Mouse (Mus musculus) kidney, adult 2 months (tissue): ENCODE results near the gene Wars. TPM values are rescaled to one million over a fixed set of nuclear protein-coding genes. Genes with fewer than 3 reads are reported as not detected.
A peak's percentile ranks its signal among the peaks of the same experiment; 100 is the strongest.

Experiments
- DNase-seq: peaks from one replicate; pipeline ENCODE4 v3.0.0; 2021
- H3K27ac ChIP-seq: fragments of 200-500 bp; 2 replicates; pipeline ENCODE4 v1.5.1; 2012; ENCODE audit warnings: low read depth, low read length, control low read depth, inconsistent platforms; ENCODE audit not compliant: insufficient read depth
- H3K27me3 ChIP-seq: fragments of 200-500 bp; replicated peaks from 2 replicates; pipeline ENCODE4 v1.6.1; 2012; ENCODE audit warnings: mild to moderate bottlenecking, moderate library complexity, low read length, inconsistent platforms; ENCODE audit not compliant: control insufficient read depth, insufficient read depth
- H3K36me3 ChIP-seq: fragments of 200-500 bp; 2 replicates; pipeline ENCODE4 v1.6.1; 2012; ENCODE audit warnings: mild to moderate bottlenecking, moderate library complexity, low read length, inconsistent platforms; ENCODE audit not compliant: control insufficient read depth, insufficient read depth
- H3K4me1 ChIP-seq: fragments of 200-500 bp; 2 replicates; pipeline ENCODE4 v1.6.1; 2011; ENCODE audit warnings: low read length; ENCODE audit not compliant: control insufficient read depth, insufficient read depth
- H3K4me3 ChIP-seq: fragments of 200-500 bp; 2 replicates; pipeline ENCODE4 v1.5.1; 2011; ENCODE audit warnings: mild to moderate bottlenecking, low read depth, low read length, control low read depth; ENCODE audit not compliant: insufficient read depth
- CTCF ChIP-seq: fragments of 200-500 bp; conservative IDR thresholded peaks from 2 replicates; pipeline ENCODE4 v1.5.1; 2011; ENCODE audit warnings: low read depth, mild to moderate bottlenecking, control low read depth, low read length, moderate library complexity, mixed read lengths; ENCODE audit not compliant: insufficient read depth, insufficient read length
- POLR2A ChIP-seq: fragments of 200-500 bp; IDR thresholded peaks from one replicate; pipeline ENCODE4 v1.6.1; 2011; ENCODE audit warnings: low read depth, low read length, control low read depth
- WGBS: fragments of 180-500 bp; shearing (Covaris S2); methylation state at CpG from one replicate; pipeline ENCODE4 v1.1.7; 2018; 5-methylcytosine and 5-hydroxymethylcytosine counted together
- polyA plus RNA-seq: library from polyadenylated mRNA; depleted of rRNA; stranded (reverse); fragments of >200 nt; gene quantifications from 2 replicates; pipeline ENCODE4 v1.2.3, GENCODE M21; 2012

Wars gene
- polyA plus RNA-seq, 1 experiment = 54.4 TPM

DNA sequence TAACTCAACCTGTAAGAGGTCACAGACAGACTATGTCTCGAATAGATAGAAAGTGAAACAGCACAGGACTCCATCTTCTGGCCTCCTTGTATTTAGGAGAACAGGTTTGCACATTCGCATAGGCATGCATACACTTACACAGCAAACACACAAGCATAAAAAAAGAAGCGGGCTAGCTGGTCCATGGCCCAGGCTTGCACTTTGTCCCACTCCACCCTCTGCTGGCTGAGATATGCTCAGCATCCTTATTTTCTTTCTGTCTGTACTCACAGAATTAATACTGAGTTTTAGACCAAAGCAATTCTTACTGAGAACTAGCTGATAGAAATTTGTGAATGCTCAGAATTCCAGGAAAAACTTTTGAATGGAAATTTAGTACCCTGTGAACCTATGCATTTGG lies 2.0 kb upstream of the Wars start:
- Histone ChIP-seq H3K36me3 (no peaks in the 10 kb centered on the region), H3K4me1 (peaks cover 3% of the 10 kb centered on the region; the same call in 1 of the 2 replicates), H3K4me3 (no peak overlapping the region), H3K27ac (no peak overlapping the region), H3K27me3 (no peaks in the 10 kb centered on the region)
- 37% methylated on average over 3 of the region's 3 CpGs for WGBS
- peak; percentile 55 for TF ChIP-seq CTCF
- TF ChIP-seq POLR2A = no peak
- DNase-seq = peak; percentile 47

DNA sequence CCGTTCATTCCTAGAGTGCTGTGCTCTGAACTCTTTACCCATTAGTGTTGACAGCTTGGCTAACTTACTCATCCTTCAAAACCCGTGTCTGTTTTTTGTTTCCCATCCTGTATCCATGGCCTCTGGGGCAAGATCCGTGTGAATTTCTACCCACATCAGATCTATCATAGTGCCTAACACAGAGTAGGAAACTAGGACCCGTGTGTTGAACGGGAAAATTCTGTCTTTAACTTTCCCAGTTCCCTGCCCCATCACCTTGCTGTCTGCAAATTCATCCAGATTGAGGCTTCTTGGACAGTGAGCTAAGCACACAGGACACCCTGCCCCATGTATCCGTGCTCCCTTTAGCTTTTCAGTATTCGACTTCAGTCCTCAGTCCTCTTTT lies 450 bp upstream of the Wars start:
- no peak for DNase-seq
- WGBS = 2% methylated on average over 7 of the region's 7 CpGs
- Histone ChIP-seq H3K36me3 (no peaks in the 10 kb centered on the region), H3K4me3 (peak overlapping the region; percentile 81), H3K4me1 (peaks cover 3% of the 10 kb centered on the region; the same call in 1 of the 2 replicates), H3K27me3 (no peaks in the 10 kb centered on the region), H3K27ac (no peak overlapping the region)
- TF ChIP-seq CTCF = no peak
- TF ChIP-seq POLR2A = no peak

DNA sequence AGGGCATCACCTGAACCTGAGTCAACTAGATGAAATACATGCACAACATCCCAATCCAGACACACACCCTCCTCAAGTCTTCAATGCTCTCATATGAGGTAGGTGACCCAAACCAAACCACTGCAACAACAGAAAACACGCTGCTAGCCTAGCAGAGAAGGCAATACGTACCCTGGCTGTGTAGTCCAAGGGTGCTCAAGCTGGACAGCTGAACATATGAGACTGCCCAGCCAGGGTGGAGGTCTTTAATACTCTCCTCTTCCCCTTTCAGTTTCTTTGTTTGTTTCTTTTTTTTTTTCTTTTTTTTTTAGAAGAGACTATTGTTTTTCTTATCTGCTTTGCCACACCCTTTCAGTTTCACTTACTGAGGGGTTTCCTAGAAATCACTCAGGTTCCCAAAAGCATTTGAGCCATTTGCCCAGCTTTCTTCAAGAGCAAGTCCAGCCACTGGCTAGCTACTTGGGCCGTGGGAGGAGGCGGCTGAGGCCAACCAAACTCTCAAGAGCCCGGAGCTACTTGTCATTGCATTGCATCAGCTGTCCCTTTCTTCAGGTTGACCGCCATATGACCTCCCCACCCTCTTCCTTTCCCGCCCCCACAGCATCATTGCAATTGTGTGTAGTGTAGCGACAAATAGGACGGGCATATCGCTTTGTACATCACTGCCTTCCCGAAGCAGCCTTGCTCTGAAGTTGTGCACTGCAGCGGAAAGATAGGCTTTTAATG lies 822 bp downstream of the Wars start, which contains the start of gene Wdr25:
Gene Wdr25 (plus strand): TSS at position 643 of the 726 bp plus-strand sequence.
- 11% methylated on average over 12 of the region's 12 CpGs for WGBS
- Histone ChIP-seq H3K4me1 (peaks cover 3% of the 10 kb centered on the region; the same call in 1 of the 2 replicates), H3K27ac (no peak within 1 kb of the TSS), H3K27me3 (no peaks in the 10 kb centered on the region), H3K4me3 (peak within 1 kb of the TSS; percentile 81), H3K36me3 (no peaks in the 10 kb centered on the region)
- DNase-seq = peak; percentile 41
- TF ChIP-seq CTCF (no peak), POLR2A (no peak)

DNA sequence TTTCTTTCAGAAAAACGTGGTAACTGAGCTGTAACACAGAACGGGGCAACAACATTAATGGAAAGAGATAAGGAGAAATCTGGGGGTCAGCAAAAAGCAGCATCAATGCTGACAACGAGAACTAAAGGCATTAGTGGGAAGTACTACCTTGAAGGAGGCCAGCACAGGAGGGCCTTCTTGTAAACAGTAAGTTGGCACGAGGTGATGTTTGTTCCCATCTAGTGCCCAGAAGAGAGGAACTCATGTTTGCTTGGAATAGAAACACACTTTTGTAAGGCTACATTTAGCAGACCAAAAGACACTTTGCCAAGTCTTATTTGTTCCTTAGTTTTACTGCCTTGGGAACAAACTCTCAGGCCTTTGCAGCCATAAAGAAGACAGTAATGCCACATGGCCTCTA lies 5.3 kb downstream of the Wars start:
- H3K36me3 ChIP-seq = peaks cover 2% of the 10 kb centered on the region; the same call in 1 of the 2 replicates
- no peaks in the 10 kb centered on the region for H3K27me3 ChIP-seq
- no peak for TF ChIP-seq POLR2A
- H3K4me3 ChIP-seq = no peak overlapping the region
- WGBS = 64% methylated on average over 4 of the region's 4 CpGs
- no peaks in the 10 kb centered on the region for H3K4me1 ChIP-seq
- DNase-seq = no peak
- H3K27ac ChIP-seq = no peak overlapping the region

DNA sequence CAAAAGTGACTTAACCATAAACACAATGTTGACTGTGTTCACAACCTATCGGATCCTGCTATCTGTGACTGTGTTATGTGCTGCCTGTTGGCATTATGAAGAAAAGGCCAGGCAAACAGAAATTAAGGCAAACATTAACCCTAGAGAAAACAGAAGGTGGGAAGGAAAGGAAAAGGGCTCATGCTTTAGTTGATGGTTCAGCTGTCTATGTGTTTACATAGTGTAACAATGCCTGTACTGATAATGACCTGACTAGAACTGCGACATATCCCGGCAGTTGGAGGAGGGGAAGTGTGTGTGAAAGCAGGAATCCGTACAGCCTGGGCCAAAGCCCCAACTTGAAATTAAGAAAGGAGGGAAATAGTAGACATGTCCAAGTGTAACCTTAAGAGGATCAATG lies 6.9 kb downstream of the Wars start:
- H3K27me3 ChIP-seq = no peaks in the 10 kb centered on the region
- peaks cover 2% of the 10 kb centered on the region; the same call in 1 of the 2 replicates for H3K36me3 ChIP-seq
- no peak overlapping the region for H3K4me3 ChIP-seq
- no peak overlapping the region for H3K27ac ChIP-seq
- DNase-seq = no peak
- no peaks in the 10 kb centered on the region for H3K4me1 ChIP-seq
- 72% methylated on average over 4 of the region's 4 CpGs for WGBS
- TF ChIP-seq CTCF (no peak), POLR2A (no peak)

DNA sequence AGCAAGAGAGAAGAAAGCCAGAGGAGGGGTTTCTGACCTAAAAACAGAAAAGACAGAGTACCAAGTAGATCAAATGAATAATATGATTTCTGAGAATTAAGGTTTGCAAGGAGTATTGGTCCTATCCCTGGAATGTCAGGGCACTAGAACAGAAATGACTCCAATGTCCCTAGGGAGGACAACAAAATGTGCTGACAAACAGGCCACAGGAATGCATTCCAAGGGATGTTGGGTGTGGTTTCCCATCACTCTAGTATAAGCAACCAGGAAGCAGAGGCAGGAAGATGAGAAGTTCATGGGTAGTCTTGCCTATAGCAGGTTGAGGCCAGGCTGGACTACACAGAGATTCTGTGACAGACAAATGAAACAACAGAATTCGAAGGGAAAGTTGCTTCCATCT lies 8.1 kb downstream of the Wars start:
- no peaks in the 10 kb centered on the region for H3K4me1 ChIP-seq
- WGBS = 85% methylated on average over 1 of the region's 1 CpGs
- DNase-seq = peak; percentile 59
- no peak overlapping the region for H3K4me3 ChIP-seq
- TF ChIP-seq CTCF (no peak), POLR2A (no peak)
- H3K27me3 ChIP-seq = no peaks in the 10 kb centered on the region
- peaks cover 2% of the 10 kb centered on the region; the same call in 1 of the 2 replicates for H3K36me3 ChIP-seq
- H3K27ac ChIP-seq = peak overlapping the region; percentile 22; the same call in 1 of the 2 replicates

- Histone ChIP-seq H3K27me3 (no peaks in the 10 kb centered on the region), H3K4me1 (no peaks in the 10 kb centered on the region), H3K4me3 (no peak overlapping the region), H3K36me3 (peaks cover 2% of the 10 kb centered on the region; the same call in 1 of the 2 replicates), H3K27ac (no peak overlapping the region)
- TF ChIP-seq POLR2A = no peak
- no peak for TF ChIP-seq CTCF
- 83% methylated on average over 8 of the region's 8 CpGs for WGBS
- DNase-seq = no peak
These were observed 11.2 kb downstream of the Wars start for GRCm38 (mm10) chr12:108882776-108883175.

DNA sequence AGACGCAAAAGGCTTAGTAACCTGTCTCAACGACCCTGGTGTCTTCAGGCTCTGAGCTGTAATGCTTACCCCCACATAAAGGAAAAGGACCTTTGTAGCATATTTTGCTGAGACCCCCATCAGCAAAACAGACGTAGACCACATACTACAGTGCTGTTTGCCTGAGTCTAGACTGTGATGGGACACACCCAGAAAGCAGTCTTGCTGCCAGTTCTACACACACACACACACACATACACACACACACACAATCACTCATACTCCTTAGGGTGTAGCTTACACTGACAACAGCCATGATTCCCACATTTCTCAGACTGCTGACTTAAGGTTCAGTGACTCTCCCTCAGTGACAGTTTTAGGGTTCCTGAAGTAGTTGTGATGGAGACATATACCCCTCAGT lies 12.8 kb downstream of the Wars start:
- Histone ChIP-seq H3K36me3 (no peaks in the 10 kb centered on the region; the same call in 1 of the 2 replicates), H3K27ac (no peak overlapping the region), H3K4me3 (no peak overlapping the region), H3K4me1 (no peaks in the 10 kb centered on the region), H3K27me3 (no peaks in the 10 kb centered on the region)
- TF ChIP-seq CTCF = no peak
- no peak for TF ChIP-seq POLR2A
- WGBS = 74% methylated on average over 3 of the region's 3 CpGs
- no peak for DNase-seq
